Mouse (Mus musculus): ENCODE measurements around the gene Ahdc1. TPM values are rescaled to one million over a fixed set of nuclear protein-coding genes. Genes with fewer than 3 reads are reported as not detected.
A peak's percentile ranks its signal among the peaks of the same experiment; 100 is the strongest.

Gene Ahdc1
- total RNA-seq, 1 experiment from 2014 or later = 65.0 TPM

GRCm38 (mm10) chr4:133055163-133055951 lies 44.3 kb downstream of the Ahdc1 start:
- no peak for DNase-seq

GRCm38 (mm10) chr4:133056069-133056890 lies 45.2 kb downstream of the Ahdc1 start:
- peak; percentile 94 for DNase-seq

- DNase-seq = peak; percentile 77
Observed at GRCm38 (mm10) chr4:133057389-133058122, 46.5 kb downstream of the Ahdc1 start.

GRCm38 (mm10) chr4:133058123-133058453 lies 47.0 kb downstream of the Ahdc1 start:
- no peak for DNase-seq

- DNase-seq = no peak
Observed at GRCm38 (mm10) chr4:133058513-133059480, 47.7 kb downstream of the Ahdc1 start.

GRCm38 (mm10) chr4:133060702-133061101 lies 49.6 kb downstream of the Ahdc1 start:
- no peak for DNase-seq

DNA sequence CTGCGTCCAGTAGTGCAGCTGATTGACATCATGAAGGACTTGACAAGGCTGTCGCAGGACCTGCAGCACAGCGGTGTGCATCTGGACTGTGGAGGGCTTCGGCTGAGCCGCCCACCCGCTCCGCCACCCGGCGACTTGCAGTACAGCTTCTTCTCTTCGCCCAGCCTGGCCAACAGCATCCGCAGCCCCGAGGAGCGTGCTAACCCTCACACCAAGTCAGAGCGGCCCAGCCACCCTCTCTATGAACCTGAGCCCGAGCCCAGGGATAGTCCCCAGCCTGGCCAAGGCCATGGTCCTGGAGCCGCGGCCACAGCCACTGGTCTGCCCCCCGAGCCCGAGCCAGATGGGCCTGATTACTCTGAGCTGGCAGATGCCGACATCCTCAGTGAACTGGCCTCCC lies 50.7 kb downstream of the Ahdc1 start:
- DNase-seq = no peak

DNA sequence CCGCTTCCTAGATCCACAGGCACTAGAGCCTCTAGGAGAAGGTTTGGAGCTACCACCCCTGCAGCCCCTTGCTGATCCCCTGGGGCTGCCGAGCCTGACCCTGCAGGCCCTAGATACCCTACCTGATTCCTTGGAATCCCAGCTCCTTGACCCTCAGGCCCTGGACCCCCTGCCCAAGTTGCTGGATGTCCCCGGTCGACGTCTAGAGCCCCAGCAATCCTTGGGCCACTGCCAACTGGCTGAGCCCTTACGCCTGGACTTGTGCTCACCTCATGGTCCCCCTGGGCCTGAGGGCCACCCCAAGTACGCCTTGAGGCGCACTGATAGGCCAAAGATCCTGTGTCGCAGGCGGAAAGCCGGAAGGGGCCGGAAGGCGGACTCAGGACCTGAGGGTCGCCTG lies 51.2 kb downstream of the Ahdc1 start:
- DNase-seq = no peak

DNA sequence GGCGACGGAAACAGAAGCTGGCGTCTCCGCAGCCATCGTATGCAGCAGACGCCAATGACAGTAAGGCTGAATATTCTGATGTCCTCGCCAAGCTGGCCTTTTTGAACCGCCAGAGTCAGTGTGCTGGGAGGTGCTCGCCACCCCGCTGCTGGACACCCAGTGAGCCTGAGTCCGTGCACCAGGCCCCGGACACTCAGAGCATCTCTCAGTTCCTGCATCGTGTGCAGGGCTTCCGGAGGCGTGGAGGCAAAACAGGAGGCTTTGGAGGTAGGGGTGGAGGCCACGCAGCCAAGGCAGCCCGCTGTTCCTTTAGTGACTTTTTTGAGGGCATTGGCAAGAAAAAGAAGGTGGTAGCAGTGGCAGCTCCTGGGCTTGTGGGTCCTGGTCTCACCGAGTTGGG lies 52.1 kb downstream of the Ahdc1 start:
- no peak for DNase-seq

DNA sequence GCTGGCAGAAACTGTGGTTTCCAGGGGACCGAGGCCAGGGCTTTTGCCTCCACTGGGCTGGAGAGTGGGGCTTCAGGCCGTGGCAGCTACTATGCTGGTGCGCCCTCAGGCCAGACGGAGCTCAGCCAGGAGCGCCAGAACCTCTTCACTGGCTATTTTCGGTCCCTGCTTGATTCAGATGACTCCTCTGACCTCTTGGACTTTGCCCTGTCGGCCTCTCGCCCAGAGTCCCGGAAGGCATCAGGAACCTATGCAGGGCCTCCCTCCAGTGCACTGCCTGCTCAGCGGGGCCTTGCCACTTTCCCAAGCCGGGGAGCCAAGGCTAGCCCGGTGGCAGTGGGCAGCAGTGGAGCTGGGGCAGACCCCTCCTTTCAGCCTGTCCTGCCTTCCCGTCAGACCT lies 52.7 kb downstream of the Ahdc1 start:
- DNase-seq = no peak

DNA sequence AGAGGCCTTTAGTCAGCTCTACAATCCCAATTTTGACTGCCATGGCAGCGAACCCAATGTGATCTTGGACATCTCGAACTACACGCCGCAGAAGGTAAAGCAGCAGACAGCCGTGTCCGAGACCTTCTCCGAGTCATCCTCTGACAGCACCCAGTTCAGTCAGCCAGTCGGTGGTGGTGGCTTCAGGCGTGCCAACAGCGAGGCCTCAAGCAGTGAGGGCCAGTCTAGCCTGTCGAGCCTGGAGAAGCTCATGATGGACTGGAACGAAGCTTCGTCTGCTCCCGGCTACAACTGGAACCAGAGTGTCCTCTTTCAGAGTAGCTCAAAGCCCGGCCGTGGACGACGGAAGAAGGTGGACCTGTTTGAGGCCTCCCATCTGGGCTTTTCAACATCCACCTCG lies 53.7 kb downstream of the Ahdc1 start:
- DNase-seq = no peak

DNA sequence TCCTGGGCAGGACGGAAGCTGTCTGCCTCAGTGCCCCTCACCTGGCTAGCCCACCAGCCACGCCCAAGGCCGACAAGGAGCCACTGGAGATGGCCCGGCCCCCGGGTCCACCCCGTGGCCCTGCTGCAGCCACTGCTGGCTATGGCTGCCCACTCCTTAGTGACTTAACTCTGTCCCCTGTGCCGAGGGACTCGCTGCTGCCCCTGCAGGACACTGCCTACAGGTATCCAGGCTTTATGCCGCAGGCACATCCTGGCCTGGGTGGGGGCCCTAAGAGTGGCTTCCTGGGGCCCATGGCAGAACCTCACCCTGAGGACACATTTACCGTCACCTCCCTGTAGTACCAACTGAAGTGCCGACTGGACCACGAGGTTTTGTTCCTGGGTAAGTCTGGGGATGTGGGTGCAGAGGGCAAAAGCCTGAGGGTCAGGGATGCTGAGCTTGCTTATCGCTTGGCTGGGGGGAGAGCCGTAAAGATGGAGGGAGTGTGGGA lies 54.9 kb downstream of the Ahdc1 start:
- DNase-seq = no peak

GRCm38 (mm10) chr4:133068400-133069138 lies 57.5 kb downstream of the Ahdc1 start:
- DNase-seq = no peak

GRCm38 (mm10) chr4:133070388-133070787 lies 59.3 kb downstream of the Ahdc1 start:
- DNase-seq = no peak

GRCm38 (mm10) chr4:133070821-133071372 lies 59.8 kb downstream of the Ahdc1 start:
- DNase-seq = no peak

GRCm38 (mm10) chr4:133073192-133073591 lies 62.1 kb downstream of the Ahdc1 start:
- DNase-seq = no peak

GRCm38 (mm10) chr4:133074070-133074819 lies 63.2 kb downstream of the Ahdc1 start:
- DNase-seq = no peak

GRCm38 (mm10) chr4:133074894-133075572 lies 64.0 kb downstream of the Ahdc1 start:
- no peak for DNase-seq

DNA sequence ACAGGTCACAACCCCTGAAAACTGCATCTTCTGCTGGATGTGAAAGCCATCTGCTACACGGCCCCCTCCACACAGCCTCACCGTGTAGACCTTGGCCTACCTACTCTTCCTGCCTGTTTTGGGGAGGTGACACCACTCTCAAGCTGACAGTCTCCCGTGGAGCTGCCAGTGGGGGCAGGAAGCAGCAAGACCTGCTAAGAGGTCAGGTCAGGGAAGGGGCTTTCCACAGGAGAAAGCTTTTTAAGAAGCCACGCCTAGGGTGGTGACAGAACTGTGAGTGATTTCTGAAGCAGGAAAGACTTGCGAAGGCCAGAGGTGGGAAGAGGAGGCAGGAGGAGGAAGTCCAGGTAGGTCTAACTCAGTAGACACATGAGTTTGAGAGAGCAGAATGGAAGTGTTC lies 67.9 kb downstream of the Ahdc1 start:
- no peak for DNase-seq
